Mouse (Mus musculus) CH12.LX (cell line): Measurements from ENCODE around the gene Casz1. TPM values are rescaled to one million over a fixed set of nuclear protein-coding genes. Genes with fewer than 3 reads are reported as not detected.
A peak's percentile ranks its signal among the peaks of the same experiment; 100 is the strongest.

Experiments
- DNase-seq: peaks from one replicate; pipeline ENCODE4 v3.0.0-alpha.2; 2013; ENCODE audit errors: extremely low read depth
- H3K27ac ChIP-seq: 2 replicates; pipeline ENCODE4 v1.5.1; 2012; ENCODE audit warnings: low read depth, mild to moderate bottlenecking, control low read depth, moderate library complexity; ENCODE audit not compliant: insufficient read depth
- H3K27me3 ChIP-seq: replicated peaks from 2 replicates; pipeline ENCODE3; 2012; ENCODE audit warnings: inconsistent platforms
- H3K36me3 ChIP-seq, 2 experiments: replicated peaks in 1 of 2; 2 replicates each; pipeline versions ENCODE3 to v1.6.1; 2012; ENCODE audit warnings: inconsistent platforms in 1 of 2, low read length in 1 of 2, mild to moderate bottlenecking in 1 of 2, mixed read lengths in 1 of 2, moderate library complexity in 1 of 2; ENCODE audit not compliant: control insufficient read depth in 1 of 2, insufficient read depth in 1 of 2
- H3K4me1 ChIP-seq, 2 experiments: 2 replicates each; pipeline ENCODE4 v1.6.1; 2012; ENCODE audit warnings: inconsistent platforms in 1 of 2, moderate library complexity in 1 of 2; ENCODE audit not compliant: insufficient read depth in 2 of 2, control insufficient read depth in 1 of 2
- H3K4me2 ChIP-seq: 2 replicates; pipeline ENCODE4 v1.6.1; 2012; ENCODE audit warnings: low read depth, mild to moderate bottlenecking, control low read depth; ENCODE audit not compliant: poor library complexity, insufficient read depth, severe bottlenecking
- H3K4me3 ChIP-seq, 3 experiments: fragments of 150-350 bp in 1 of 3; sonication (generic) in 1 of 3; replicated peaks in 1 of 3; 2 replicates each; pipeline versions ENCODE3 to v1.5.1; 2011 to 2012; ENCODE audit warnings: low read depth in 2 of 3, low read length in 2 of 3, mild to moderate bottlenecking in 2 of 3, moderate library complexity in 2 of 3, control low read depth in 1 of 3, improper control_type of control experiment in 1 of 3, inconsistent platforms in 1 of 3, mixed read lengths in 1 of 3; ENCODE audit not compliant: poor library complexity in 1 of 3
- H3K79me2 ChIP-seq: replicated peaks from 2 replicates; pipeline ENCODE4 v1.6.1; 2012; ENCODE audit warnings: mild to moderate bottlenecking, moderate library complexity; ENCODE audit not compliant: control insufficient read depth, poor library complexity, insufficient read depth, severe bottlenecking; ENCODE audit errors: extremely low read depth
- H3K9ac ChIP-seq: 2 replicates; pipeline ENCODE4 v1.6.1; 2012; ENCODE audit warnings: low read depth, mild to moderate bottlenecking, control low read depth, moderate library complexity; ENCODE audit not compliant: insufficient read depth
- H3K9me3 ChIP-seq: replicated peaks from 2 replicates; pipeline ENCODE3; 2012; ENCODE audit warnings: low read length, inconsistent platforms, mixed read lengths
- CHD1 ChIP-seq: IDR thresholded peaks from 2 replicates; pipeline ENCODE4 v1.6.1; 2012; ENCODE audit warnings: low read depth, low read length, improper control_type of control experiment, inconsistent platforms
- CHD2 ChIP-seq: IDR thresholded peaks from 2 replicates; pipeline ENCODE4 v1.6.1; 2011; ENCODE audit warnings: low read length, improper control_type of control experiment
- EP300 ChIP-seq: IDR thresholded peaks from 2 replicates; pipeline ENCODE4 v1.6.1; 2011; ENCODE audit warnings: low read length, improper control_type of control experiment
- GABPA ChIP-seq: IDR thresholded peaks from 2 replicates; pipeline ENCODE4 v1.6.1; 2012; ENCODE audit warnings: low read depth, low read length, improper control_type of control experiment, inconsistent platforms; ENCODE audit not compliant: insufficient replicate concordance
- HCFC1 ChIP-seq: IDR thresholded peaks from 2 replicates; pipeline ENCODE4 v1.6.1; 2012; ENCODE audit warnings: low read depth, mild to moderate bottlenecking, inconsistent platforms, low read length, improper control_type of control experiment
- IRF4 ChIP-seq: IDR thresholded peaks from 2 replicates; pipeline ENCODE4 v1.6.1; 2014; ENCODE audit warnings: low read depth, mild to moderate bottlenecking, inconsistent platforms, low read length, improper control_type of control experiment
- MAFK ChIP-seq: IDR thresholded peaks from 2 replicates; pipeline ENCODE4 v1.6.1; 2011; ENCODE audit warnings: low read length, improper control_type of control experiment; ENCODE audit not compliant: insufficient replicate concordance
- MAZ ChIP-seq: IDR thresholded peaks from 2 replicates; pipeline ENCODE4 v1.6.1; 2012; ENCODE audit warnings: low read depth, mild to moderate bottlenecking, inconsistent platforms, low read length, improper control_type of control experiment, moderate library complexity
- NRF1 ChIP-seq: IDR thresholded peaks from 2 replicates; pipeline ENCODE4 v1.6.1; 2014; ENCODE audit warnings: low read depth, mild to moderate bottlenecking, inconsistent platforms, low read length, improper control_type of control experiment, moderate library complexity
- PAX5 ChIP-seq: IDR thresholded peaks from 2 replicates; pipeline ENCODE4 v1.6.1; 2012; ENCODE audit warnings: low read length, inconsistent platforms, mixed read lengths
- SMC3 ChIP-seq: IDR thresholded peaks from 2 replicates; pipeline ENCODE4 v1.6.1; 2011; ENCODE audit warnings: low read depth, low read length, improper control_type of control experiment
- TCF12 ChIP-seq: IDR thresholded peaks from 2 replicates; pipeline ENCODE4 v1.6.1; 2014; ENCODE audit warnings: low read depth, mild to moderate bottlenecking, inconsistent platforms, low read length, improper control_type of control experiment
- USF1 ChIP-seq: IDR thresholded peaks from 2 replicates; pipeline ENCODE4 v1.6.1; 2014; ENCODE audit warnings: low read depth, mild to moderate bottlenecking, inconsistent platforms, low read length, improper control_type of control experiment
- USF2 ChIP-seq: conservative IDR thresholded peaks from 2 replicates; pipeline ENCODE4 v1.6.1; 2011; ENCODE audit warnings: low read depth, low read length, improper control_type of control experiment
- ZC3H11A ChIP-seq: IDR thresholded peaks from 2 replicates; pipeline ENCODE4 v1.6.1; 2012; ENCODE audit warnings: low read depth, mild to moderate bottlenecking, inconsistent platforms, low read length, improper control_type of control experiment
- ZKSCAN1 ChIP-seq: IDR thresholded peaks from 2 replicates; pipeline ENCODE4 v1.6.1; 2012; ENCODE audit warnings: low read depth, inconsistent platforms, low read length, improper control_type of control experiment, borderline replicate concordance
- ZMIZ1 ChIP-seq: IDR thresholded peaks from 2 replicates; pipeline ENCODE4 v1.6.1; 2012; ENCODE audit warnings: low read depth, mild to moderate bottlenecking, inconsistent platforms, low read length, improper control_type of control experiment
- dilution Hi-C: fragments of 300-500 bp; cut with MboI; formaldehyde crosslinking; loops from 2 replicates; pipeline ENCODE4 v1.14.3; 2020; ENCODE audit warnings: low sequenced_read_pairs; ENCODE audit not compliant: extremely low pct_unique_long_range_greater_than_20kb, extremely low pct_ligation_motif_present
- in situ Hi-C: fragments of 300-500 bp; cut with MboI; formaldehyde crosslinking; loops from 3 replicates; pipeline ENCODE4 v1.14.3; 2019; ENCODE audit warnings: low sequenced_read_pairs, low pct_ligation_motif_present, low pct_unique_long_range_greater_than_20kb, mixed read lengths
- polyA plus RNA-seq: library from polyadenylated mRNA; unstranded; fragments of >175 nt; gene quantifications from 2 replicates; pipeline ENCODE4 v1.2.1, GENCODE M21; 2012; ENCODE audit warnings: low read depth; ENCODE audit not compliant: insufficient read length
- total RNA-seq, 2 experiments: library from RNA; depleted of rRNA; stranded (reverse); fragments of 300-350 nt in 1 of 2; fragments of >200 nt in 1 of 2; gene quantifications; 2 replicates each; pipeline ENCODE4 v1.2.3; 2012 to 2014

Casz1 gene
- total and polyA plus RNA-seq, 3 experiments, result 0.12 to 0.36 (median 0.17) TPM

DNA sequence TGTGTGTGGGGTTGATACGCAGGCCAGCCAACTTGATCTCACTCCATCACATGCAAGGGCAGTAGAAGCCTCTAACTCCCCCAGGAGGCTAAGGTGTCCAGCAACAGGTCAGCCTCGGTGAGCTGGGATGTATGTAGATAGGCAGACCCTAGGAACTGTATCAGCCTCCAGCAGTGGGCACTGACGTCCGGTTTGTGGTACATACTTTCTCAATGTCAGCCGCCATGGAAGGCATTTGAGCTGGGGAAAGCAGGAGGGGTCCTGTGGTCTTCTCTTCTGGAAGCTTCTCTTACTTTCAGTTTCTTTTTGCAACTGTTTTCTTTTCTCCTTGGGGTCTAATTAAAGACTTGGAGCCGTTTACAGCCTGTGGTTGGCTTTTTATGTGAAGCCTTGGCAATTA, 45.2 kb downstream of the Casz1 start:
- no peaks in the 10 kb centered on the region for H3K36me3 ChIP-seq
- TF ChIP-seq SMC3, result no peak
- no peak for TF ChIP-seq NRF1
- TF ChIP-seq HCFC1, result no peak
- TF ChIP-seq ZMIZ1, result no peak
- TF ChIP-seq USF2, result no peak
- no peak for TF ChIP-seq PAX5
- no peak for TF ChIP-seq CHD1
- no peak for TF ChIP-seq ZC3H11A
- TF ChIP-seq MAZ, result no peak
- TF ChIP-seq CHD2, result no peak
- no peak for TF ChIP-seq TCF12
- no peak for TF ChIP-seq EP300
- TF ChIP-seq IRF4, result no peak
- TF ChIP-seq USF1, result no peak
- no peak for TF ChIP-seq GABPA
- in situ Hi-C loops (no loop called here), dilution Hi-C loops (no loop called here)
- no peaks in the 10 kb centered on the region for H3K79me2 ChIP-seq
- H3K4me1 ChIP-seq, result peaks cover 0 to 3% of the 10 kb centered on the region in 2 experiments; a peak in 1 of 4 replicates
- H3K27ac ChIP-seq, result no peak overlapping the region
- no peak for DNase-seq
- H3K4me3 ChIP-seq, result no peak overlapping the region
- no peak overlapping the region for H3K9ac ChIP-seq
- peaks cover 82% of the 10 kb centered on the region for H3K27me3 ChIP-seq
- H3K4me2 ChIP-seq, result peak overlapping the region; percentile 8; the same call in 1 of the 2 replicates
- no peaks in the 10 kb centered on the region for H3K9me3 ChIP-seq

DNA sequence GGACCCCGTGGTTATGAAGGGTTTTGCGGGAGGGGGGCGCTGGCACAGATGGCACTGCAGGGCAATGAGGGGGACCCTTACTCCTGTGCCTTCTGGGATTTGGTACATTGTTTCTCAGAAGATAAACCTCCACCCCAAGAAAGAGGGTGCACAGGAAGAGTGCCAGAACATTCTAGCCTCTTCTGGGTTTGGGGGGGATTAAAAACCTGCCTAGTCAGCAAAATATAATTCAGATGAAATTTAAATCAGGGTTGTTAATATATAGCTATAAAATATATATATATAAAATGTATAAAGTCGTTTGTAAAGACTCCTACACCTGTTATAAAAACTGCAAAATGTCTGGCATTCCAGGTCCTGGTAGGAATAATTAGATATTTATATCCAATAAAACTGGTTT, 48.8 kb downstream of the Casz1 start:
- no peak overlapping the region for H3K4me3 ChIP-seq
- H3K9ac ChIP-seq, result no peak overlapping the region
- H3K9me3 ChIP-seq, result no peaks in the 10 kb centered on the region
- no peak for TF ChIP-seq ZKSCAN1
- TF ChIP-seq MAFK, result peak; percentile 88
- H3K27ac ChIP-seq, result no peak overlapping the region
- no peak for DNase-seq
- no peaks in the 10 kb centered on the region for H3K79me2 ChIP-seq
- H3K4me1 ChIP-seq, result peaks cover 0 to 3% of the 10 kb centered on the region in 2 experiments; a peak in 1 of 4 replicates
- H3K36me3 ChIP-seq, result no peaks in the 10 kb centered on the region
- in situ Hi-C loops, result no loop called here
- dilution Hi-C loops, result no loop called here
- no peak overlapping the region for H3K4me2 ChIP-seq
- peaks cover 78% of the 10 kb centered on the region for H3K27me3 ChIP-seq
